Mouse (Mus musculus): ENCODE results near the gene Kdsr.

Gene Kdsr

DNA sequence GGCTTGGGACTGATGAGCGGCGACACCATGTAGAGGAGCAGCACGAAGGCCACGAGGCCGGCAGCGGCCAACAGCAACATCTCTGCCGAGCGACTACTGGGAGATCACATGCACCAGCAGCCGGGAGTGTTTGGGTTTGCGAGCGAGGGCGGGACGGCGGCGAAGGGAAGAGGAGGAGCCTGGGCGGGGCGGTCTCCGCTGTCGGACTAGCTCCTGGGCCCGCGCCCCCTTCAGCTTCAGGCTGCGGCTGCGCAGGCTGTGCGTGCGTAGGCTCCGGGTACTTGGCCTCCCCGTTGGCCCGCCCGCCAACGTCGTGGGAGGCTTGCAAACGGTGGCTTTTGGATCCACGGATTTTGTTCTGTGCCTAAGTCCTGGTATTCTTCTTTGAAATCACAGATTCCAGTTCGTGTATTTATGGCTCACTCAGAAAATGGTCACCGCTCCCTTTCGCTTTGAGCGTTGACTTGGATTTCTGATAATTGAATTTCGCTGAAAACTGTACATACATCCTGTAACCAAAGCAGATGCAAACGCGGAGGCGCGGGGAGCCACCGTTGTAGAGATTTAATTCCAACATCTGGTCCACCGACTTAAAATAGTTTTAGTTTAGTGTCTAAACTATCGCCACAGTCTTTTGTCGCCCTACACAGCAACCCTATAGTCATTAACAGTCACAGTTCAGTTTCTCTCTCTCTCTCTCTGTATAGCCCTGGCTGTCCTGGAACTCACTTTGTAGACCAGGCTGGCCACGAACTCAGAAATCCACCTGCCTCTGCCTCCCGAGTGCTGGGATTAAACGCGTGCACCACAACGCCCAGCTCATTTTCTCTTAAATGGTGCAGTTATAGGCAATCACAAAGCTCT, at the start of gene Kdsr:
TSS of gene Kdsr (minus strand) at position 156 of the 864 bp plus-strand sequence.
- DNase-seq, result peak; percentile 95

GRCm38 (mm10) chr1:106799931-106800330, 40.4 kb upstream of the Kdsr start:
- no peak for DNase-seq

GRCm38 (mm10) chr1:106799406-106799805, 39.9 kb upstream of the Kdsr start:
- DNase-seq, result no peak

DNA sequence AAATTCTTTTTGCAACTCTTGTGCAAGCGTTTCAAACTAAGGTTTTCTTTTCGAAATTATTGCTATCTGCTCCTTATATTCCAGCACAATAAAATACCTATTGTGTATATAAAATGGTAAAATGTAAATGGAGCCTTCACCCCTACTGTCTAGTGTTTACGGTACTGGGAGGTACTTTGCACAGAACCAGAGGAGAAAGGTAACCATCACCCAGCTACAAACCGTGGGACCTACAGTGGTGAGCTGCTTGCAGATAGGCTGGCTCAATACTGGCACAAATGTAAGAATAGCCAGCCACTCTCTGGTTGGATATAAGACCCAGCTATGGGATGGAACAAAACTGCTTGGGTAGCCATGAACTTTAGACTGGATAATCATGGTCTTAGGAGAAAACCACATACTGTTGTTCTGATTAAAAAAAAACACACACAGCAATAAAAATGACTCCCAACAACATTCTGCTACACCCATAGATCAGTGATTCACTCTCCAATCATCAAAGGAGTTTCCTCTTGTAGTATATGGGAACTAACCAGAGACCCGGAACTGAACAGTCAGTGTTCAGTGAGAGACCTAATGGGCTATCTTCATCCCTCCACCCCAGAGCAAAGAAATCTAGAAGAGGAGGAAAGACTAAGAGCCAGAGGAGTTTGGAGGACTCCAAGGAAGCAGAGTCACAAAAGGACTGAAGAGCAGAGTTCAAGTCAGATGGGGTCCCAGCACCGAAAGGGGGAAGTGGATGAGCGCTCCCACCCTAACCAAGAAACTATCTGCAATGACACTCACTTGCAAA, 37.7 kb upstream of the Kdsr start:
- no peak for DNase-seq

GRCm38 (mm10) chr1:106796542-106796924, 37.0 kb upstream of the Kdsr start, which contains the start of gene Vps4b:
Vps4b (minus strand) TSS chr1:106796728.
- DNase-seq, result peak; percentile 90

DNA sequence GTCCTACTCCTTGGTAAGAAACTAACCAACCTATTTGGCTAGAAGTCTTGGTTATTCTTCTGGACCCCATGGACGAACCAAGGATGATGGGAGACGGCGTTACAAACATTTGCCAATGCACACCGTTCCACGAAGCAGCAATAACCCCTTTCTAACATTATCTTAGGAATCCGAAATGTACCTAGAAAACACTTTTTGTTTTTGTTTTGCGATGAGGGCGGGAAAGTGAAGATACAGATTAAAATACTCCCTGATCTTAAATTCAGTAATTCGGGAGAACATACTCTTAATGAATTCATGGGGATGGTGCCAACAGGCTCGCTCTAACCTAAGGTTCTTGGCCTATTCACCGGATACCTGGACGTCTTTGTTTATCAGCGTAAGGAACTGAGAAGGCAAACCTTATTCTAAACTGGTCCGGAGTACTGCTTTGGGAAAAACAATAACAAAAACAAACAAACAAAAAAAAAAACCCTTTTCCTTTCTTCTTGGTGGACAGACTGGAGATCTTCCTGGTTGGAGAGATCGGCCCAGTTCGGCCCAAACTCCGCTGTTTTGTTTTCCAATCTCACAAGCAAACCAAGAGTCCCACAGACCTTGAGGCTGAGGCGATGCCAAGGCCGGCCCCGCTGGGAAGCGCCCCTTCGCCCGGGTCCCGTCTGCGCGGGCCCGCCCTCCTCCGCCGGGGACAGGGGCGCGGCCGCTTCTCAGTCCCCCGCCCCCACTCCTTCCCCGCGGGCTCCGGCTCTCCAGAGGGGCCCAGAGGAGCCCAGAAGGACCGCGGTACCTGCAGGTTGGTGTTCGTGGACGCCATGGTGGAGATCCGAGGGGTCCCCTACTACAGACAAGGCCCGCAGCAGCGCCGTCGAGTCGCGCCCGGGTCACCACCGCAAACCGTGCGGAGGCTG, 36.4 kb upstream of the Kdsr start:
- DNase-seq, result peak; percentile 69

DNA sequence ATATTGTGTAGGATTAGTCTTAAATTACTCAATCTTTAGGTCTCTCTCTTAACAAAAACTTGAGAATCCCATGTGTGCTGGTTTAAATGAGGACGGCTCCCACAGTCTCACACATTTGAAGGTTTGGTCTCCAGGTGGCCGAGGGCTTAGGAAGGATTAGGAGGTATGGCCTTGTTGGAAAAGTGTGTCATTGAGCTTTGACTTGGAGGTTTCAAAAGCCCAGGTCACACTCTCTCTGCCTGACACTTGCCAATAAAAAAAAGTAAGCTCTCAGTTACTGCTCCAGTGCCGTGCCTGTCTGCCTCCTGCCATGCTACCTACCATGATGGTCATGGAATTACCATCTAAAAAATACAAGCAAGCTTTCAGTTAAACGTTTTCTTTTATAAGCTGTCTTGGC, 15.4 kb upstream of the Kdsr start:
- DNase-seq, result no peak

DNA sequence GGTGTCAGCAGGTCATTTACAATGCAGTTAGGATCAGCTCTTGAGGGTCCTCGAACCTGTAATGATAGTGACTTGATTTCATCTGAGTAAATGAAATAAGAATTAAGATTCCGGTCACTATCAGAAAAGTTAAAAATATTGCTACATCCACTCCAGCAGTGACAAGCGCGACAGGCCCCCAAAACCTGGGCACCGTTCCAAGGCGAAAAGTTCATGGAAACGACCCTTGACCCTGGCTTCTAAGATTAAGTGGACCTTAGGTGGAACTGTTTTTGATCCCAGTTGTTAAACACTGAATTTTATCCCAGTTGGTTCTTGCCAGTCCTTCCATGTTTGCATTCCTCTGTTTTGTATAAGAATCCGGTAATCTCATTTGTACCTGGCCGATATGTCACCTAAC, 14.6 kb upstream of the Kdsr start:
- peak; percentile 31 for DNase-seq

DNA sequence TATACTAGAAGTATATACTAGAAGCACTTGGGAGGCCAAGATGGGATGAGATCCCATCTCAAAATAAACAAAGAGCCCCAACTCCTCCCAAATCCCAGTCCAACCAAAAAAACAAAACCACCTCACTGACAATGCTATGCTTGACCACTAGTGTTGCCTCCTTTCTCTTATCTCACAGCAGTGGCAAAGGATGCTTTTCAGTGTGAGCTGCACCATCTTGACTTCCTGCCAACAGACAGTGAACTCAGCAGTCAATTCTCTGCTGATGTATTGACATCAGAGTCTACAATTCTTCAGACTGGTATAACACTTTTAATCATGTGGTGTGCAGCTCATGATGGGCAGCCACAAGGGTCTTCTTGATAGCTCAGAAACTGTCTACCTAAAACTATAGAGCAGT, 9.2 kb upstream of the Kdsr start:
- DNase-seq, result no peak

- DNase-seq, result no peak
Observed at GRCm38 (mm10) chr1:106765771-106766170, 6.2 kb upstream of the Kdsr start.

- DNase-seq, result no peak
Observed at GRCm38 (mm10) chr1:106764846-106765245, 5.3 kb upstream of the Kdsr start.

DNA sequence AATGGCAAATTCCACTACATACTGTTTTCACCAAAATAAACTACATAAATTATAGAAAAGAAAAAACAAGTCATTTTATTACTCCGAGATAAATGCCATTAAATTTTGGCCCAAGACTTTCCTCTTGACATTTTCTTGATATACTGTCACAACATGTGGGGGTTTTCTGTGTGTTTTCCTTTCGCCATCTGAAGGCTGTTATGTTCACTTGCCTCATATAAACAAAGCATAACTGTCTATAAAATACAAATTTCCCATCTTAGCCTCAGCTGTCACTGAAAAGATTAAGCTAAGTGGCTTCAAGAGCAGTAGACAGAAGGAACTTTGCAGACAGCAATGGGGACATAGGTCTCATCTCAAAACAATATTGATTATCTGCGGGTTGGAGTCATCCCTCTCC, 4.8 kb upstream of the Kdsr start:
- no peak for DNase-seq

GRCm38 (mm10) chr1:106760750-106761149, 1.2 kb upstream of the Kdsr start:
- no peak for DNase-seq

DNA sequence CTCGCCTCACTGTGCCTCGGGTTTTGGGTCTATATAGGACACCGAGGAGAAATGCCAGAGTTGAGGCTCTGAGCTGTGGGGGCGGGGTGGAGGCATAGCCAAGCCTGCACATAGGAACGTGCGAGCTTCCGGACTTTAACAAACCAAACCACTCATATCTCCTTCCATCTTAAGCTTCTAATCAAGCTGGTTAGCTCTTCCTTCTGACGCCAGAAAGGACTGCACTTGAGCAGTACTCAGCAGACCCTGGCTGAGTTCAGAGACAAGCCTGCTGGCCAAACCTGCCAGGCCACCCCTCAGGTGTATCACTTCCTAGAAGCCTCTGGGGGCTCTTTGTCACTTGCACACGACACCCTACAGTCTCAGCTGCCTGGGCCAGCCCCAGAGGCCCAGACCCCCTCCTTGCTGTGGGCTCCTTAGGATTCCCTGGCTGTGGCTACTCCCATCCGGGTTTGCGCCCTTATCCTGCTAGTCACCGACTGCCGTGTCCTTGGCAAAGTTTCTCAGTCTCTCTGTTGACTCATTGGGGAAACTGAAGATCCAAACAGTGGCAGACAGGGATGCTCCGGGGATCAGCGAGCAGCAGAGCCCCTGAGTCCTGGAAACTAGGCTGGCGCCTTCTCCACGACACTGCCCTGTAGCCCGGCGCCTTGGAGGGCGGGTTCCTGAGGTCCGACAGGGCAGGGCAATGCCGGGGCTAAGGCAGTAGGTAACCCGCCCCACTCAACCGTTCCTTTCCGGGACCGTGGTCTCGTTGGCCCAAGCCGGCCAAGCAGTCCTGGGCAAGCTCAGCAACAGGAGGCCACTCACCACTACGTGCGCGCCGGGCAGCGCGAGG, 574 bp downstream of the Kdsr start:
- peak; percentile 26 for DNase-seq

DNA sequence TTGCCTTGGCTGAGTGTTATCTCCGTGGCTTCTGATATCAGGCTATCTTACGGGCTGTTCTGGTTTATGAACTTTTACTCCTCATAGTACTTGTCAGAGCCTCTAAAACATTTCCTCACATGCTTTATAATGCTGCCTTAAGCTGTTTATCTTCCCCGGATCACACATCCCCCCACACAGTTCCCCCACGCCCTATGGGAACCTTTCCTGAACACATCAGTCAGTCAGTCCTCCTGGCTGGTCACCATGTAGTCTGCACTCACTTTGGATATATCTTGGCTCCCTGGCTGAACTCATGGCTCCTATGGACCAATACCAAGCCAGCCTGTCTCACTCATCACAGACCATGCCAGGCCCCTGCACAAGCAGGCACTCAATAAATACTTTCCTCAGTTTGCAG, 2.9 kb downstream of the Kdsr start:
- no peak for DNase-seq

DNA sequence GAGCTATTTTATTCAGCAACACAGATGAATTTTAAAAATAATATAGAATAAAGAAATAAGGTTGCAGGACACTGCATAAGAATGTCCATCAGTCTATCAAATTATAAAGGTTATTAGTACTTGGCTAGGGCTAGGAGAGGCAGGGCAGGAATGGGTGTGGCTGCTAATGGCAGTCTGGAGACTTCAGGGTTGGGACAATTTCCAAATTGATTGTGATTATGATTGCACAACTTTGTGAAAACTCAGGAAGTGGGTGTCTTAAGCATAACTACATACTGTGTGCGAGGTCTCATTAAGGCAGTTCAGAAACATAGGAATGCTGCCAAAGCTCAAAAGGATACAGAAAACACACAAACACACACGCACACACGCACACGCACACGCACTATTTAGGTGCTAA, 7.5 kb downstream of the Kdsr start:
- no peak for DNase-seq

GRCm38 (mm10) chr1:106750656-106751055, 8.9 kb downstream of the Kdsr start:
- DNase-seq, result no peak

DNA sequence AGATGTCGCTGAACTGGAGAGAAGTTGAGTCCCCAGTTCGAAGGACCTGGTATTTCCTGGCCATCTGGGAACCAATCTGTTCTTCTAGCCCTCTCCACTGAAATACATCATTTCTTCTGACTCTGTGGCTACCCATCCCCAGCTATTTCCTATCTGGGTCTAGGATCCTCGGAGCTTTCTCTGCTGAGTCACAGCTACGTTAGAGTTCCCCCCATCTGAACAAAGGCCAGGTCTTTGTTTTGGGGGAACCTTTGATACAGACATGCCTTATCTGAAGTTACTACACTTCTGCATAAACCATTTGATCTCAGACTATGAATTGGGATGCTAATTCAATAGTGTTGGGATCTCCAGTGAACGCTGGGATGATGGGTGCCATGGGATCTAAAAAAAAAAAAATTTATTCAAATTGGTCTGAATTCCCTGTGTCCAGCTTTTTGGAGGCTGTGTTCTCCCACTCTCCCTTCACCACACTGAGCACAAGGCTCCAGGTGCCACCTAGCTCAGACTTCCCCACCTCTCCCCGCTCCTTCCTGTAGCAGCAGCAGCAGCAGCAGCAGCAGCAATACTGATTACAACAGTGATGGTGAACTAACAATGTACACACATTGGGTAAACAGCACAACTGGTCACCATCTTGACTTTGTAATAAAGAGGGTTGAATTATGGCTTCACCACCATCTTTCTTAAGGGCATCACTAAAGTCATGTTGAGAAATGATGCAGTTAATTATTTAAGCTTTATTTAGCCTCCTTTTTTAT, 10.8 kb downstream of the Kdsr start:
- DNase-seq, result no peak

DNA sequence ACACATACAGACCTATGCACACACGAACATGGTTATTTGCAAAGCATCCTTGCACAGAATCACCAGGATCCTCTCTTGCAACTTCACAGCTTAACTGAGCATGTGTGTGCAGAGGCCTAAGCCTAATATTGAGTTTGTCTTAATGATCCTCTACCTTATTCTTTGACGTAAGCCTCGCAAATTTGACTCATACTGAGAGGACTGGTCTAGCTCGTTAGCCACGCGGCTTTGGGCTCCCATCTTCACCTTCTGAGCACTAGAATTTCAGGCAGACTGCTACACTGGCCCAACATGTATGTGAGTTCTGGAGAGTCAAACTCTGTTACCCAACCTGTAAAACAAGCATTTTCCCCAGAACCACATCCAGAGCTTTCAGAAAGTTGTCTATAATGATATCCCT, 16.5 kb downstream of the Kdsr start:
- no peak for DNase-seq

- no peak for DNase-seq
Observed at GRCm38 (mm10) chr1:106740735-106741134, 18.8 kb downstream of the Kdsr start.

DNA sequence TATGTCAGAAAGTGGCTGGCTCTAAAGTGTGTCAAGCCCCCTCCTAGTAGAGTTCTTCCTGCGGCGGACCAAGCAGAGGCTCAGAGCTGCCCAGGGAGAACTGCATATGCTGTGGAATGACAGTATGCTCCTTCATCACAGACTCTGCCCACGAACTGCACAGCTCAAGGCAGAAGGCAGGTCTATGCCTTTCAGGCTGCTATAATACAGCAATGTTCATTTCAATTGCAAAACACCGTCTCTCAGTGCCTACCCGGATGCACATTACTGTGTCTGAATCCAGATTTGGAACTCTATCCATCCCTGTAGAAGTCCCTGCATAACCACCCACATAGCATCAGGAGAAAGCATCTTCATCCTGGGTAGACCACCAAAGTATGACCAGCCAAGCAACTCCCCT, 19.7 kb downstream of the Kdsr start:
- DNase-seq, result no peak

Measured in liver (tissue).